Mouse (Mus musculus): Measurements from ENCODE around the gene Ino80.

The Ino80 gene

GRCm38 (mm10) chr2:119355089-119355488, 122.4 kb downstream of the Ino80 start:
- DNase-seq (ENCODE audit: low read depth, low spot score): no peak

GRCm38 (mm10) chr2:119353707-119354106, 123.8 kb downstream of the Ino80 start:
- no peak for DNase-seq (ENCODE audit: low read depth, low spot score)

DNA sequence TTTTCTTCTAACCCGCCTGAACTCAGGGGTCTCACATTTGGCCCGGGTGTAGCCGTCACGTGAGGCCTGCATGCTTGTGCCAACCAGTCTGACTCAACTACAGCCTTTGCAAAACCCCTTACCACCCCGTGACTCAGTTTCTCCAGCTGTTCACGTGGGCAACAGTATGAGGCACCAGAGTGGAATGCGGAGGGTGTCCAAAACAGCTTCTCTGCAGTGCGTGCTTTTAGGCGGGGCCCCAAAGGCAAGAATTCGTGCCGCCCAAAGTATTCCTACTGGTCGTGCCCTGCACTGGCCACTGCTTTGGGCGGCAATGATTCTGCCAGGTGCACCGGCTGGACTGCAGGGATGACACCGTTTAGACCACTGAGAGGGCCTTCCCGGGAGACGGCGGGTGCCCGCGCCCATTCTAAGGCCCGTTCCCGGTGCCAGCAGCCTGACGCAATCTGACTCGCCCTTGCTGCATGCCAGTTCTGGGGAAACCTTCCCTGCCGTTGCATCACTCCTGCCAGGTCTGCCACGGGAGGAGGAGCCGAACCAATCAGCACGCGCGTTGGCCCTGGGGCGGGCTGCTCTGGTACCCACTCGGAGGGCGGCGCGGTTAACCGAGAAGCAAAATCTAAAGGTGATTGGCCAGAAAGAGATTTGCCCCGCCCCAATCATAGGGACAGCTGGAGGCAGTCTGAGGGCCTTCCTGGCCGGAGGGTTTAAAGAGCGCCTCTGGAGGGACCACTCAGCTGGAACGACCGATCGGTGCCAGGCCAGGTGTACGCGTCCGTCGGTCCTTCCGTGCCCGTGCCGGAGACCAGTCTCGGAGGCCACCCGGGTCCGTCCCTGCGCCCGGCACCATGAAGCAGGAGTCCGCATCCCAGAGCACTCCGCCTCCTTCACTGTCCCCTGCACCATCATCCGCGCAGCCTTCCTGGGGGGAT, 126.7 kb downstream of the Ino80 start, which contains the start of gene Chac1:
Gene Chac1 (plus strand): TSS at position 675 of the 932 bp plus-strand sequence.
- peak; percentile 48 for DNase-seq (ENCODE audit: low read depth, low spot score)

DNA sequence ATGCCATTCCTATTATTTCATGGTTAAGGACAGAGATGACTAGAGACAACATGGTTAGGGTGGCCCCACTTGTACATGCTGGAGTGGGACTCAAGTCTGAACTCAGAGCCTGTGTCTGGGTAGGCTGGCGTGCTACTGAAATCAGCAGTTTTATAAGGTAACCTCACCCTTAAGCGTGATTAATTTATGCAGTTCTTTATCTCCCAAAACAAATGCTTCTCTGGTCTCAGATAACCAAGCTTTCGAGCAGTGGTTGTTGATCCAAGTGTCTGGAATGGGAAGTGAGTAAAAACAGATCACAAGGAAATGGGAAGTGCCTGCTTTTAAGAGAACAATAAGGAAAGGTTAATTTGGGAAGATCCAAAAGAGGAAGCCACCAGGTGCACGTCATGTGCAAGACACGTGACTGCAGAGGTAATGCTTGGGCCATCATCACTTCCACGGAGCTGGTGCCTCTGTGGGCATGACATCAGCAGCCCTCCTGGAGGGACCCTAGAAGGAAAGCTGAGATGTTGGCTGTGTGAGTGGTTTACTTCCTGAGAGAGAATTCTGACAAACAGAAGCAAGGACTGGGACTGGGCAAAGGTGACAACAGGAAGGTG, 132.8 kb downstream of the Ino80 start:
- DNase-seq (ENCODE audit: low read depth, low spot score): no peak

DNA sequence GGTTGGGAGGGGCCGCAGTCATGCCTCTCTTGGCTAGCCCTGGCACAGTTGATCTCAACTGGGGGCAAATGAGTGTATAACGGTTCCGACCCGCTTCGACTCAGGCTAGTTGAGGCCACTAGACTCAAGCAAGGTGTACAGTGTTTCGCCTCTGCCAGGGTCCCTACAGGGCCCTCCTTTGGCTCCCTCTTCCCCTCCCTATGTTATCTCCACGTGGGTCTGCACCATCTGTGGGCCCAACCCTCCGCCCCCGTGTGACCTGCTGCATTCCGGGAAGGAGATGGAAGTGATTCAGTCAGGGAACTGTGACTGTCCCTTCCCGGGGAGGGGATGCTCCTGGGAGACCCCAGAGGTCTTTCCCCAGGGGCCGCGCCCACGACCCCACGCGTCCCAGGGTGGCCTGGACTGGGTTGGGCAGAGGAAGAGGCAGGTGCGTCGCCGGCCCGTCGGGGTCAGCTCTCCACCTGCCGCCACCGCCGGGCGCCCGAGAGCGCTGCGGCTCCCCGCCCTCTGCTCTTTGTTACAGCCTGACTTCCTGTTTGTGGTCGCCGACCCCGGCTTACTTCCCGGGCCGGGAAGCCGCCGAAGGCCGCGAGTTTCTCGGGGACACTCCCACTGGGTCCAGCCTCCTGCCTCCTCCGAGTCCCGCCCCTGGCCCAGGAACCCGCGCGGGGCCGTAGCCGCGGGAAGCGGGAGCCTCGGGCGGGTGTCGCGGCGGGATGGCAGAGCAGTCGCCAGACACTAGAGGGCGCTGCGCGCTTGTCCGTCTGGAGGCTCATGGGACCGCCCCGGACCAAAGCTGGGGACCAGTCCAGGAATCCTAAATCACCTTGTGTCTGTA, 139.8 kb downstream of the Ino80 start:
- DNase-seq (ENCODE audit: low read depth, low spot score): peak; percentile 71

DNA sequence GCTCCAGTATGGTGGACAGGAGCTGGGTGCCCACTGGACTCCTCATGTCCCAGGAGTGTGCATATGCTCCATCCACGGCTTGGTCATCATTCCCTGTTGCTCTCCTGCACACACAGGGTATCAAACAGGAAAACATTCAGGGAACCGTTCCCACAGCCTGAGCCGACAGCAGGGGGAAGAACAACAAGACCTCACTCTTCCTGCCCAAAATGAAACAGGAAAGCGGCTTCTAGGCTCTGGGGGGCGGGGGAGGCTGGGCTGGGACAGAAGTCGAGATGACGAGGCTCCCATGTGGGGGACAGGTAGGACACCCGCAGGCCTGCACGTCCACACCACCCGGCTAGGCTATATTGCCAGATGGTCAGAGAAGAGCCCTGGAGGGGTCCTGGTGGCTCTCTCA, 141.0 kb downstream of the Ino80 start:
- no peak for DNase-seq (ENCODE audit: low read depth, low spot score)

GRCm38 (mm10) chr2:119336002-119336401, 141.5 kb downstream of the Ino80 start:
- no peak for DNase-seq (ENCODE audit: low read depth, low spot score)

GRCm38 (mm10) chr2:119335535-119335934, 142.0 kb downstream of the Ino80 start:
- no peak for DNase-seq (ENCODE audit: low read depth, low spot score)

DNA sequence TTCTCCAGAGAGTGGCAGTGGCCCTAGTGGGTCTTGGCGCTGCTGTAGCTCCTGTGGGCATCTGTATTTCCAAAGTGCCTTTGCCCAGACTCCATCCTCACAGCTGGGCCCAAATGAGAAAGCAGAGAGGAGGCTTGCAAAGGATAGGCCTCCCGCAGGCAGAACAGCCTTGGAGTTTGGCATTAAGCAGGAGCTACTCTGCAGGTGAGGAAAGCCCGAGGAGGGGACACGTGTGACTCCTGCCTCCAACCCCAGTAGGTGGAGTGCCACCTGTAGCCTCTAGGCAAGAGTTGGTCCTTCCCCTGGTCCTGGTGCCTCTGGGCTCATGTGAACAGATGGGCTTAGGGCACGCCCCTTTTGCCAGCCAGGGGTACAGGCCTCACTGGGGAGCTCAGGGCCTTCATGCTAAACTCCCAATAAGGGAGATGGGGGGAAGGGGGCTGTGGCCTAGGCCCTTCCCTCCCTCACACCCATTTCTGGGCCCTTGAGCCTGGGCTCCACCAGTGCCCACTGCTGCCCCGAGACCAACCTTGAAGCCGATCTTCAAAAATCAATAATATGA, 142.4 kb downstream of the Ino80 start:
- no peak for DNase-seq (ENCODE audit: low read depth, low spot score)

- DNase-seq (ENCODE audit: low read depth, low spot score): no peak
Observed at GRCm38 (mm10) chr2:119334135-119334534, 143.4 kb downstream of the Ino80 start.

DNA sequence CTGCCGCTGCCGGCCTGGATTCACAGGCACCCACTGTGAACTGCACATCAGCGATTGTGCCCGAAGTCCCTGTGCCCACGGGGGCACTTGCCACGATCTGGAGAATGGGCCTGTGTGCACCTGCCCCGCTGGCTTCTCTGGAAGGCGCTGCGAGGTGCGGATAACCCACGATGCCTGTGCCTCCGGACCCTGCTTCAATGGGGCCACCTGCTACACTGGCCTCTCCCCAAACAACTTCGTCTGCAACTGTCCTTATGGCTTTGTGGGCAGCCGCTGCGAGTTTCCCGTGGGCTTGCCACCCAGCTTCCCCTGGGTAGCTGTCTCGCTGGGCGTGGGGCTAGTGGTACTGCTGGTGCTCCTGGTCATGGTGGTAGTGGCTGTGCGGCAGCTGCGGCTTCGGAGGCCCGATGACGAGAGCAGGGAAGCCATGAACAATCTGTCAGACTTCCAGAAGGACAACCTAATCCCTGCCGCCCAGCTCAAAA, 145.3 kb downstream of the Ino80 start:
- no peak for DNase-seq (ENCODE audit: low read depth, low spot score)

DNA sequence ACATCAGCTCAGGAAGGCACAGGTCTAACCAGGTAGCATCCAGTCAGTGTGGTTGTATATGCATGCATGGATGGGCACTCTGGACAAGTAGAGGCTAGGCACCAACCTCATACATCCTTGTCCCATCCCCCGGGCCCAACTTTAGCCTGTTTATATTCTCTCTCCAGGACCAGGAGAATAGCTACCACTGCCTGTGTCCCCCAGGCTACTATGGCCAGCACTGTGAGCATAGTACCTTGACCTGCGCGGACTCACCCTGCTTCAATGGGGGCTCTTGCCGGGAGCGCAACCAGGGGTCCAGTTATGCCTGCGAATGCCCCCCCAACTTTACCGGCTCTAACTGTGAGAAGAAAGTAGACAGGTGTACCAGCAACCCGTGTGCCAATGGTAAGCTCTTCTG, 146.7 kb downstream of the Ino80 start:
- no peak for DNase-seq (ENCODE audit: low read depth, low spot score)

DNA sequence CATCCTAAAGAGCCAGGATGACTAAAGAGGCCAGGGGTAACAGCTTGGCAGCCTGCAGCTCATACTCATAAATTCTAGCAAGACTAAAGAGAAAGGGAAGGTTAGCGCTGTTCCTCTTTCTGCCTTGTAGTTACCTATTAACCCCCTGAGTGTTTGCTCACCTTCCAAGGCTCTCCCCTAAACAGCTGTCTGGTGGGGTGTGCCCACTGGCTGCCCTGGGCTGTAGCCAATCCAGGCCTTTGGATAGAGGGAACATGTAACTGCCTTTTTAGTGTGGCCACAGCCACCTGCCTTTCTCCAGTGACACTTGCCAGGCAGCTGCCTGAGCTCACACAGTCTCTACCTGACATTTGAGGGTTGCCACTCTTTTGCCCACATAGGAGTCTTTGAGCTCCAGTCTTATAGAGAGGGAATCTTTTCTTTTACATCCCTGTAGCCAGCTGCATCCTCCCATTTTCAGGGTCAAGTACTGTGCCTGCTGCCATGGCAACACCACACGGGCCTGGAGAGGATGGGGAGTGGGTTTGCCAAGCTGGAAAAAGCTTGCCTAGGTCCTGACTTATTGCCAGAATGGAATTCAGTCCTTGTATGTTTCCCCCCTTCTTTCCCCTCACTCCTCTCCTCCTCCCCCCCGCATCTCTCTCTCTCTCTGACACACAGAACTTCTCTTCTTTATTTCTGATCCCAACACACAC, 148.2 kb downstream of the Ino80 start:
- no peak for DNase-seq (ENCODE audit: low read depth, low spot score)

GRCm38 (mm10) chr2:119328546-119328945, 148.9 kb downstream of the Ino80 start:
- DNase-seq (ENCODE audit: low read depth, low spot score): no peak

GRCm38 (mm10) chr2:119327942-119328526, 149.5 kb downstream of the Ino80 start:
- no peak for DNase-seq (ENCODE audit: low read depth, low spot score)

GRCm38 (mm10) chr2:119327102-119327480, 150.4 kb downstream of the Ino80 start:
- peak; percentile 49 for DNase-seq (ENCODE audit: low read depth, low spot score)

DNA sequence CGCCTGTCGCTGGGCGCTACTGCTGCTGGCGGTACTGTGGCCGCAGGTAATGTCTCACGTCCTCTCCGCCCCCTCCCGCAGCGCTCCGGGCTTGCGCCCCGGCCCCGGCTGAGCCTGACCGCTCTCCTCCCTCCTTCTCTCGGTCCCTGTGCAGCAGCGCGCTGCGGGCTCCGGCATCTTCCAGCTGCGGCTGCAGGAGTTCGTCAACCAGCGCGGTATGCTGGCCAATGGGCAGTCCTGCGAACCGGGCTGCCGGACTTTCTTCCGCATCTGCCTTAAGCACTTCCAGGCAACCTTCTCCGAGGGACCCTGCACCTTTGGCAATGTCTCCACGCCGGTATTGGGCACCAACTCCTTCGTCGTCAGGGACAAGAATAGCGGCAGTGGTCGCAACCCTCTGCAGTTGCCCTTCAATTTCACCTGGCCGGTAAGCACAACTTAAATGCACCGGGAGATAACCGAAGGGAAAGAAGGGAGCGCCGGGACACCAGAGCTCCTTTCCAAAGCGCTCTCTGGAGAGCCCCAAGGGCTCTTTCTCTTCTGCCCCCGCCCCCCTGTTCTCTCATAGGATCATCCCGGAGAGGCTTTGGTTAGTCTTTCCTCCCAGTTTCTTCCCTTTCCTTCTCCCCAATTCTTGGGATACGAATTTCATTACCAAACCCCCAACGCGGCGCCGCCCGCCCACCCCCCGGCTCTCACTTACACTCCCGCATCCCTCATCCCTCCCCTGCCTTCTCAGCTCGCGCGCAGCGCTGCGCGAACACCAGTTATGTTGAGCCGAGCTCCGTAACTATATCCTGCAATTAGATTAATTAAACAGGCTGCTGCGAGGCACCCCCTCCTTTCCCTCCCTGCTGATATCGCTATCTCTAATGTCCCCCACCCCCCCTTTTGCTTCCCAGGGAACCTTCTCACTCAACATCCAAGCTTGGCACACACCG, 151.1 kb downstream of the Ino80 start:
- DNase-seq (ENCODE audit: low read depth, low spot score): no peak

DNA sequence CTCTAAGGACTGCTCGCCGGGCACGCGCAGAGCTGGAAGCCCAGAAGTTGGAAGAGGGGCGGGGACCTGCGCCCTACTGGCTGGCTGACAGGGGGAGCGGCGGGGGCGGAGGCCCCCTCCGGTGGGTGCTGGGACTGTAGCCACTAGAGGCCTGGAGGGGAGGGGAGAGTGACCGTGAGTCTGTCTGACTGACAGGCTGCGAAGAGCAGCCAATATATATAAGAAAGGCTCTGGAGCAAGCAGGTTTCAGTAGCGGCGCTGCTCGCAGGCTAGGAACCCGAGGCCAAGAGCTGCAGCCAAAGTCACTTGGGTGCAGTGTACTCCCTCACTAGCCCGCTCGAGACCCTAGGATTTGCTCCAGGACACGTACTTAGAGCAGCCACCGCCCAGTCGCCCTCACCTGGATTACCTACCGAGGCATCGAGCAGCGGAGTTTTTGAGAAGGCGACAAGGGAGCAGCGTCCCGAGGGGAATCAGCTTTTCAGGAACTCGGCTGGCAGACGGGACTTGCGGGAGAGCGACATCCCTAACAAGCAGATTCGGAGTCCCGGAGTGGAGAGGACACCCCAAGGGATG, 151.8 kb downstream of the Ino80 start, which contains the start of gene Dll4:
Gene Dll4 (plus strand): TSS at position 217 of the 576 bp plus-strand sequence.
- DNase-seq (ENCODE audit: low read depth, low spot score): no peak

All from retina, postnatal 7 days (tissue).